Mouse (Mus musculus) brain, embryonic 14.5 days (tissue): ENCODE results near the gene Cdnf. TPM values are rescaled to one million over a fixed set of nuclear protein-coding genes. Genes with fewer than 3 reads are reported as not detected.
A peak's percentile ranks its signal among the peaks of the same experiment; 100 is the strongest.

Experiments
- DNase-seq: peaks from one replicate; pipeline ENCODE4 v3.0.0-alpha.2; 2011; ENCODE audit warnings: low read depth
- CTCF ChIP-seq: fragments of 200-500 bp; IDR thresholded peaks from 2 replicates; pipeline ENCODE4 v1.5.1; 2012; ENCODE audit warnings: inconsistent platforms, mild to moderate bottlenecking, moderate library complexity, borderline replicate concordance; ENCODE audit not compliant: insufficient read depth, insufficient read length; ENCODE audit errors: extremely low read depth
- POLR2A ChIP-seq: fragments of 200-500 bp; IDR thresholded peaks from 2 replicates; pipeline ENCODE4 v1.6.1; 2012; ENCODE audit warnings: mild to moderate bottlenecking, inconsistent platforms, borderline replicate concordance; ENCODE audit not compliant: poor library complexity, insufficient read depth, insufficient read length, severe bottlenecking; ENCODE audit errors: extremely low read depth
- polyA plus RNA-seq: library from polyadenylated mRNA; depleted of rRNA; stranded (reverse); fragments of >200 nt; gene quantifications from 2 replicates; pipeline ENCODE4 v1.2.3, GENCODE M21; 2012; rRNA removed

The Cdnf gene
- polyA plus RNA-seq, result 0.32 and 0.33 TPM in 2 replicates

DNA sequence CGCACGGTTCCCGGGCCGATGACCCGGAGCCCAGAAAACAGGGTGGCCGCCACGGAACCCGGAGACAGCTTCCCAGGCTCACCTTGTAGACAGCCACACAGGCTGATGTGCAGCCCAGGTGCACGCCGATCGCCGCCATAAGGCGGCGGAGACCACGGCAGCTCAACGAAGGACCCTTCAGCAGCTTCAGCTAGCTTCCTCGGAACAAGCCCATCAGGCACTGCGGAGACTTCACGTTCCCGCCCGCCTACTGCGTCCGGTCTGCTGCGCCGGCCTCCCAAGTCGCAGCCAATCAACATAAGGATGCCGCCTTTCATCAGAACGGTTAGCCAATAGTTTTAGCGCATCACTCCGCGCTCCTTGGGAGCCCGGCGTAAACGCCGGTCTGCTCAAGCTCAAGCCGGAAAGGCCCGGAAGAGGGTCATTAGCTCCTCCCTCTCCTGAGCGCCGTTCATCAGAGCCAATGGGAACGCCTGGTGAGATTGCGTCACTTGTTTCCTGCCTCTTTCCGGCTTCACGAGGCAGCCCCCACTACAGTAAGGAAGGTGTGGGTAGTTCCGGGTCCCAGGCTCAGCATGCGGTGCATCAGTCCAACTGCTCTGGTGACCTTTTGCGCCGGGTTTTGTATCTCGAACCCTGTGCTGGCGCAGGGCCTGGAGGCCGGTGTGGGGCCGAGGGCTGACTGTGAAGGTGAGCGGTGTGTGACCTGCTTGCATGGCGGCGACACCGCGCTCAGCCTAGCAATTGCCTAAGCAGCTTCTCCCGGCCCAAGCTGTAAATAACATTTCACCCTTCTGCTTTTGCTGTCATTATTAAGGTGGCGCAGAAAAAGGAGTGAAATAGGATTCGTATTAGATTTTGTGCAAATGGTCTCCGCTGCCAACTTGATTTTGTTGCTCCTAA, at the start of gene Cdnf, which contains the start of the genes Gm45902 and Hspa14:
Gene Cdnf, plus strand, starts transcription at position 479 of the 903 bp plus-strand sequence.
Gene Gm45902, minus strand, starts transcription at position 239 of the 903 bp plus-strand sequence.
Gene Hspa14, minus strand, starts transcription at position 263 of the 903 bp plus-strand sequence.
- peak; percentile 100 for DNase-seq

DNA sequence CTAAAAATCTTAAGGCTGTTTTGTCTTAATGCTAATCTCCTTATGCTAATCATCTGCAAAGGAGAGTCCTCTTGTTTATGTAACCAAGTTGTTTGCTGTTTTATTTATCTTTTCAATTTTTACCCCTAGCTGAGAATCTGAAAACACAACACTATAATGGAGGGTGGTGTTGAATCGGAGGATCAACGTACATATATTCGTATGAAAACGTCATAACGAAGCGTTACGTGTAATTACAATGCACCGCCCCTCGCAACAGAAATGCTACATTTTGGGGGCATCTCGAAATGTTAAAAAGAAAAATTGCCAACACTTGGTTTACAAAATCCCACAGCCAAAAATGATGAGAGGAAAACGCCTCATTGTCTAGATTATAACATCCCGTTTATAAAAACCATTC, 38.9 kb upstream of the Cdnf start:
- TF ChIP-seq CTCF (no peak), POLR2A (no peak)
- no peak for DNase-seq

More for the DNA sequence above, at the start of gene Cdnf, which contains the start of the genes Gm45902 and Hspa14:
- TF ChIP-seq CTCF, result no peak
- peak; percentile 59; the same call in 1 of the 2 replicates for TF ChIP-seq POLR2A

DNA sequence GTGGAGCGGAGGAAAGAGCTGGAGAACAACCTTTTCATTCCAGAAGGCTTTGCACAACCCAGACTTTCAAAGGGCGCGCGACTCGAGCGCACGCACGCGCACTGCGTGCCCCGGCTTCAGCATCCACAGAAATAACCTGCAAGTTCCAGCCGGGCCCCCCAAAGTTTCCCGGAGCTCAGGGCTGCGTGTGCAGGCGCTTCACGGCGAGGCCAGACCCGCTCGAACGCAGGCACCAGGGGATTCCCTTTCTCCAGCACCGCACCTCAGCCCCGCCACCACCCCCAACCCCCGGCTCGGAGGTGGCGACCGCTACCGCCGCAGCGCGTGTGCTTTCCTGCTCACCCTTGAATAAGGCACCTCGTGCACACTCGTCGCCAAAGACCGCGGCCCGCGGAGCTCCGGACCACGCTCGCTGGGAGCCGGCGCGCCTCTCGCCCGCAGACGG, 38.4 kb upstream of the Cdnf start:
- peak; percentile 91 for DNase-seq
- TF ChIP-seq POLR2A, result no peak
- no peak for TF ChIP-seq CTCF

DNA sequence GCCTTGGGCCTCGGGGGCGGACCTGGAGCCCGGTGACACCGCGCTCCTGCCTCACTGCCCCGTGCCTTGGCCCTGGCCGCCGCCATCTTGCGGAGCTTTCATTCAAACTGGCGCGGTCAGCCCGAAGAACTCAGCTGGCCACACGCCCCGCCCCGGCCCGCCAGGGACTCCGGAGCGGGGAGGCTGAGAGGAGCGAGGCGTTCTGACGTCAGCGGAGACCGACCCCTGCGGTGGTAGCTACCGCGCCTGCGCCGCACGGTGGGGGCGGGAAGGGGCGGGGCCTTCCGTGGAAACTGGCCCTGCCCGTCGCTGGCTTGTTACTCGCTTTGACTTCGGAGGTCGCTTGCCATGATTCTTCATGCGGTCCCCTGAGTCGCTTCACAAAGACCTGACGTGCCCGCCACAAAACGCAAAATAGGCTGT, 38.0 kb upstream of the Cdnf start, which contains the start of gene Suv39h2:
Gene Suv39h2, minus strand, starts transcription at position 171 of the 423 bp plus-strand sequence.
- peak; percentile 98 for DNase-seq
- TF ChIP-seq CTCF, result no peak
- TF ChIP-seq POLR2A, result peak; percentile 77; the same call in 1 of the 2 replicates

DNA sequence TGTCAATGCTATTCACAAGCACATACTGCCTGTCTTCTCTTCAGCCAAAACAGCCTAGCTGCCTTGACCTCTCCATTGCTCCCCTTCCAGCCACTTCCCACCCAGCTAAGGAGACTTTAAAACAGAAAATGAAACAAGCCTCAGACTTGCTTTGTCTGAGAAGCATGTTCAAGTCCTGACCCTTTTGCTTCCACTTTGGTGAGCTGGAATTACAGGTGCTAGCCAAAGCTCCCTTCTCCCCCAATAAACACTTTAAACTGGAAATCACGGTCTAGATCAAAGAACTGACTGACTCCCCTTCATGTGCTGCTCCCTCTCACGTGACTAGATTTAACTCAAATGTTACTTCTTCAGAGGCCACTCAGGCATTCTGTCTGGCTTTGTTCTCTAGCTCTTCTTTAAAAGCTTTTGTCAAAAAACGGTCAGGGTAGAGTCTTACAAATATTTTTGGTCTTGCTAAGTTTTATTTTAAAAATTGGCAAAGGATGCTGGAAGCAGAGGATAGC, 37.0 kb upstream of the Cdnf start:
- TF ChIP-seq POLR2A (no peak), CTCF (no peak)
- no peak for DNase-seq

DNA sequence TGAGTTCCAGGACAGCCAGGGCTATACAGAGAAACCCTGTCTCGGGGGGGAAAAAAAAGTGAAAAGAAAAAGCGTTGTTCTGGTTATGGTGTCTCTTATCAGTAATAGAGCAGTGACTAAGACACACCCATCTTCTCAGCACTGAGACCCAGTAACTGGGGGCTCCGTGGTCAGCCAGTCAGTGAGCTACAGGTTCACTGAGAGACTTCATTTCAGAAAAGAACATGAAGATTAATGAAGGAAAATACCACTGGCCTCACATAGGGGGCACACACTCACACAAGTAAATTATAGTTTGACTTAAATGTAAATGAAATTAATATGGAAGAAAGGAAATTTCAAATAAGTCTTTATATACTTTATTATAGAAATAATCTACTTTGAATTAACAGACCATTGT, 32.6 kb upstream of the Cdnf start:
- DNase-seq, result no peak
- TF ChIP-seq CTCF, result no peak
- no peak for TF ChIP-seq POLR2A

DNA sequence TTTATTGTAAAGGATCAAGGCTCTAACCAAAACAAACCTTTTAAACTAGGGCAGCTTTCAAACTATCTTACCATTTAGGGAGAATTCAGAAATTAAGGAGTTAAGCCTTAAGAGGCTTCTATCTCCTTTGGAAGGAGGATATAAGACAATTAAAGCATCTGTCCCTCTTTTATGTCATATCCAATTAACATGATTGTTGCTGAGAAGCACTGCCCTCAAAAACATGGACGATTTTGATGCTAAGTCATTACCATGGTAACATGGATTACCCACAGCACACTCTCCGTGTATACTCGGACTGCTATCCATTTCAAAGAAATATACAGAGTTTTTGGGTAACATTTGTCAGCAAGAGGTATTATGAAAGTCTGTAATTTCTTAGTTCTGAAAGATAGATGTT, 23.0 kb upstream of the Cdnf start:
- no peak for DNase-seq
- TF ChIP-seq CTCF (no peak), POLR2A (no peak)

DNA sequence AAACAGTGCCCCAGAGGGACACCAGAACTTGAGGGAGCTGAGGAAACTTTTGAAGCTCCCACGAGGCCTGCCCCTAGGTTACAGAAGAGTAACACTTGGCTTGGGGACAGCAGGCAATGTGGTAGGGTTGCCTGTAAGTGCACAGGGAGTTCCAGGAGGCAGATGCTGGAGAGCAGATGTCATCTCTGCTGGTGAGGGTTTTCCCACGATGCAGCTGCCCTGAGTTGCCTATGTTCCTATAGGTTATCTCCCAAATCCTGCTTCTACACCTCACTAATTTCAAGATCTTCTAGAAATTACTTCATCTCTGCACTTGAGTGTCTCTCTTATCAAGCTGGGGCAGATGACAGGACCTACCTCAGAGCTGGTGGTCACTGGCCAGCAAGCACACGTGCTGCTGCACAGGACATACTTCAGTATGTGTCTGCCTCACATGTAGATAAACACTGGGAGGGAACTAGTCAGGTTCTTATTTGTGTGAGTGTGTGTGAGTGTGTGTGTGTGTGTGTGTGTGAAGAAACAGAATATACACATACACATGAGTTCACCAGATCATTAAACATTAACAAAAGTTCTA, 18.9 kb upstream of the Cdnf start:
- no peak for DNase-seq
- no peak for TF ChIP-seq CTCF
- TF ChIP-seq POLR2A, result no peak

DNA sequence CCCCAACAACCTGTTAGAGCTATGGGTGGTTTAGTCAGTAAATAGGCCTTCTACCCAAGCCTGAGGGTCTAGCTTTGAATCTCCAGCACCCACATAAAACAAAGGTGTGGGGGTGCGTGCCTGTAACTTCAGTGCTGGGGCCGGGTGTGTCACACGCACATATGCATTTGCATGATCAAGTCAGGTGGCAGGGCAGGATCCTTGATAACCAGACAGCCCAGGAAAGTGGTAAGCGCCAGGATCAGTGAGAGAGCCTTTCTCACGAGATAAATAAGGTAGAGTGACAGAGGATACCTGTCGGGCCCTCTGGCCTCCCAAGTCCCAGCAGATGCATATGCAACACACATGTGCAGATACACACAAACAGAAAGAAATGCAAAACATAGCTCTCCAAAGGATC, 13.3 kb upstream of the Cdnf start:
- no peak for TF ChIP-seq POLR2A
- no peak for TF ChIP-seq CTCF
- no peak for DNase-seq

DNA sequence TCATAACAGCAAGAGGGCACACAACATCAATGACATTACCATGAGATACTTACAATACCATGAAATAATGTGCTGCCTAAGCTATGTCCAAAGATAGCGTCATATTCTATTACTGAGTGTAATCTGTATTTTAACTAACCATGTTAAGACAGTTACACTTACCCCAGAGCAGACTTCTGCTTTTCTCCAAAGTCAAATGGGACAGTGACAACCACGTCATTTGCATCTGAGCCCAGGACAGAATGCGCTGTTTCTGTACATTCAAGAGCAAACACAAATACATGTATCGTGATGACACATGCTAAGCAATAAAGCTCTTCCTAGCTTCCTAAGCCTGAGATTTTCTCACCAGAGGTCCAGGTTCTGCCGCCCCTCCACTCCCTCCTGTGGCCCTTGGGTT, 11.9 kb upstream of the Cdnf start:
- DNase-seq, result no peak
- no peak for TF ChIP-seq CTCF
- TF ChIP-seq POLR2A, result no peak

DNA sequence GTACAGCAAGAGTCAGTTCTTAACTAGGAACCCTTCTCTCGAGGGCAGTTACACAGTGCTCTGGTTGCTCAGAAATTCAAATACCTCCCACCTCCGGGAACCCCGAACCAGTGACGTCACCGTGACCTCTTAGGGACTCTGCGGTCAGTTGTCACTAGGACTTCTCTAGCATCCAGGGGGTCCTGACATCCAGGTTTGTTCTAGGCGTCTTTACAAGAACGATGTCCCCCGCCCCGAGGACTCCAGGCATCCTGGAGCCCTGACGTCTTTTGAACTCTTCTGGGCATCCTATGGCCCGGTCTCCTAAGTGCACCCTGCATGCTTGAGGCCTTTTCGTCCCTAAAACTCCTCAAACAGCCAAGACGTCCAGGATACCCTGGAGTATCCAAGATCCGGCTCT, 754 bp upstream of the Cdnf start:
- DNase-seq, result no peak
- TF ChIP-seq CTCF (no peak), POLR2A (no peak)

DNA sequence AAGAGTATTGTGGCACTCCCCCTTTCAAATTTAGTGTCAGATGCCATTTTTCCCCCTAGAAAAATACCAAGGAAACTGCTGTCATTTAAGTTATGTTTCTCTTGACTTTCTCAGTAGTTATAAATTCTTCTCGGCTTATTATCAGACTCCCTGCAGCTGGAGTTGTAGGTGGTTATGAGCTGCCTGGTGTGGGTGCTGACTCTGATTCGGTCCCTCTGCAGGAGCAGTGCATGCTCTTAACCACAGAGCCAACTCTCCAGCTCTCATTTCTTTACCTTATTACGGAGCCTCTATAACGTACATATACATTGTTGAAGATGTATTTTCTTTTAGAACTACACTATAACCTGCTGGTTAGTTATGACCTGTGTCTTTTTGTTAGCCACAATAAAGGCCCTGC, 9.7 kb downstream of the Cdnf start:
- no peak for DNase-seq
- no peak for TF ChIP-seq POLR2A
- TF ChIP-seq CTCF, result no peak

DNA sequence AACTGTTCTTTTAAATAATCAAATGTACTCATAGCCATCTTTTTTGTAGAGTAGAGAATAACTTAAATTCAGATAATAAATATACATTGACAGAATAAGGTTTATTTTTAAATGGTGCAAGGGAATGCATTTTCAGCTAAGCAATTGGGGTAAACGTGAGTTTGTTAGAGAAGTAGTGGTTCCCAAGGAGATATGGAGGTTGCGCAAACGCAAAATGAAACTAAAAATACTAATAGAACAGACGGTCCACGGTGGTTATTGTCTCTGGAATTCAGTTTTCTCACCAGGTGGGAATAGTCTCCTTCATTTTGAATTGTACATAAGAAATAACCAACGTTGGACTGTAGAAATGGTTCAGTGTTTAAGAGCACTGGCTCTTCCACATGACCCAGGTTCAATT, 13.5 kb downstream of the Cdnf start:
- DNase-seq, result no peak
- TF ChIP-seq POLR2A (no peak), CTCF (no peak)
